Mouse (Mus musculus) layer of hippocampus, adult 18-20 months (tissue): ENCODE results near the gene Stk32c. TPM values are rescaled to one million over a fixed set of nuclear protein-coding genes. Genes with fewer than 3 reads are reported as not detected.

Experiments
- DNase-seq, 2 experiments: peaks; one replicate each; pipeline ENCODE4 v3.0.0; 2022; ENCODE audit warnings: low spot score in 2 of 2
- total RNA-seq, 2 experiments: library from RNA; stranded (reverse); gene quantifications; 2 replicates each; pipeline ENCODE4 v1.2.3; 2021

Gene Stk32c
- total RNA-seq, 2 experiments from 2014 or later, result 103 to 116 TPM

DNA sequence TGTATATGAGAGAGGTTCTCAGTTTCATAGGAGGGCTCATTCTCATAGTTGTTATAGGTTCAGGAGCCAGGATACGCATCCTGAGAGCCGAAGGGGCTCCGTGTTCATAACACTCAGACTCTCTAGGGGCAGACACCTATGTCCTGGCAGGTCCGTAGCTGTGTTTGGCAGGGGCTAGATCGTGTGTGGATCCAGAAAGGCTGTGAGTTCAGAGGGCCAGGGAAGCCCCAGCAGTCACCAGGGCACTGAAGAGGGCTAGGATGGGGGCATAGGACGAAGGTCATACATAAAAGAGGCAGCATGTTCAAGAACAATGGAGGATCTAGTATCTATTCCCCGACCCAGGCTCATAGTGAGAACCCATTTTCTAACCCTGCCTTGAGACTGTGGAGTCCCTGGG is 117.8 kb downstream of the Stk32c start:
- no peak for DNase-seq

DNA sequence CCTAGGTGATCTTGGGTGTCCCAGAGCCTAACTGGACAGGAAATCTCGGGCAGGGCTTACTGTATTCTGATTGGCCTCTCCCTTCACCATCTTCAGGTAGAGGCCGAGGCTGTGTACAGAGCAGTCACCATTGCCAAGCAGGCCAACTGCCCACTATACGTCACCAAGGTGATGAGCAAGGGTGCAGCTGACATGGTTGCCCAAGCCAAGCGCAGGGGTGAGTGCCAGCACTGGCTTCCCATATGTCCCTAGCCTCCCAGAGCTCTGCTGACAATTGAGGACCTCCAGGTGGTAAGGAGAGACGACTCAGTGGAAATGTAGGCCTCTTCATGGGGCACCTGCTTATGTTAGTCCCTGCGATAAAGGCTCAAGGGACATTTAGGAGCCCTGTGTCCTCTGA is 118.3 kb downstream of the Stk32c start:
- no peak for DNase-seq

GRCm38 (mm10) chr7:139093781-139094180 is 119.3 kb downstream of the Stk32c start:
- DNase-seq, result no peak

GRCm38 (mm10) chr7:139093124-139093523 is 120.0 kb downstream of the Stk32c start:
- DNase-seq, result peak; percentile 48 to 71

DNA sequence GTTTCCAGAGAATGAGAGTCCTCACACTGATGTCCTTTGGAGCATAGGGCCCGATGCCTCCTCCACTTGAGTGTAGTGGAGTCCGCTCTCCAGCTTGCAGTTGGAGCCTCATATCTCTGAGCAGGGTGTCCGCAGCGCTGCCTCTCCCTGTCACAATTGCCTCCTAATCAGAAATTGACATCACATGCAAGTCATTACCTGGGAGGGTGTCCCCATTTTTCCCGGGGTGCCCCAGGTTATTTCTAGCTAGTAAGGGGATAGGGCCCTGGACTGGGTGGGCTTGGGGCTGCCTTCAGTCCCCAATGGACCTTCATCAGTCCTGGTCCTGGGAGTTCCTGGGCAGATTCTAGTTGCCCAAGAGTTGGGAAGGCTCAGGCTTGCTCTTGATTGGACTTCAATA is 120.4 kb downstream of the Stk32c start:
- DNase-seq, result no peak

DNA sequence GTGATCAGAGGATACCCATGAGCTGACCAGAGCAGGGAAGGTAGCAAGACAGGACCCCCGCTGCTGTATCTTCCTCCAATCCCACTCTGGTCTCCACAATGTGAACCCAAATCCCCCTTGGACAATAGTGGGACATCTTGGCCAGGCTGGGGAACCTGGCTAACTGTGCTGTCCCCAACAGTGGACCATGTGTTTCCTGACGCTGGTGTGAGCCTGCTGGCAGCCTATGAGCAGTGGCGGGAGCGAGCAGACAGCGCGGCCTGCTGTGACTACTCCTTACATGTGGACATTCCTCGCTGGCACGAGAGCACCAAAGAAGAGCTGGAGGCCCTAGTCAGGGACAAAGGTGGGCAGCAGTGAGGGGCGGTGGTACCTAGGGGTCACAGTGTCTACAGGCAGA is 121.4 kb downstream of the Stk32c start:
- DNase-seq, result no peak

DNA sequence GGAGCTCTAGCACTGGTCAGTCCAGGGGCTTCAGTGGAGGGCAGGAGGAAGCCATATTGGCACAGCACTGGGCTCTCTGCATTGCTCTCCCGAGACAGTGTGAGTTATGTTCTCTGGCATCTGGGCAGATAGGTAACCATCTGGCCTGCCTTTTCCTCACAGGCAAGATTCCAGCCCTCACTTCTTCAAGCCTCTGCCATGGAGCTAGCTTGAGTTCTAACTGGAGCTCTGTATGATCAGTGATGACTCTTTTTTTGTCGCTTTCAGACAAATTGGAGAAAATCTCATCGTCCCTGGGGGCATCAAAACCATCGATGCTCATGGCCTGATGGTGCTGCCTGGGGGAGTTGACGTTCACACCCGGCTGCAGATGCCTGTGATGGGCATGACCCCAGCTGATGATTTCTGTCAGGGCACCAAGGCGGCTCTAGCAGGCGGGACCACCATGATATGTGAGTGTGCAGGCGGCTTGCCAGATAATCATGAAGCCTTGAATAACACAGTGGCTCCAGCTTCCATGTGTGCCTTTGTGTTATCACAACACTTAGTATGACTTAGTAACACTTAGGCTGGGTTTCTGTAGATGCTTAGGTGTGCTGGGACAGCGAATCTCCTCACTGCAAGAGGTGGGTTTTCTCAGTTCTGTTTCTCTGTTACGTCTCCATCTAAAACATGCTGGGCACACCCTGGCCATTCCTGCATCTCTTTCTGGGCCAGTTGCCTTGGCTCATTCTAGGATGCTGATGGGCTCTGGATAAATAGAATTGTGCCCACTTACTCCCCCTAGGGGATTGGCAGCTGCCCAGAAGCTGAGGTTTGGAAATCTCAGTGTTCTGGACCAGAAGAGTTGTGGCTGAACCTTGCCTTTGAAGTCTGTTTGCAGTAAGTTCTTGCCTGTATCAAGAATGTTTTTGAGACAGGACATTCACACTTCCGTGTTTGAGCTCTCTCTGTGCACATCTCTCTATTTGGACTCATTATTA is 122.9 kb downstream of the Stk32c start:
- peak in 1 of 2 experiments; percentile 73 for DNase-seq

DNA sequence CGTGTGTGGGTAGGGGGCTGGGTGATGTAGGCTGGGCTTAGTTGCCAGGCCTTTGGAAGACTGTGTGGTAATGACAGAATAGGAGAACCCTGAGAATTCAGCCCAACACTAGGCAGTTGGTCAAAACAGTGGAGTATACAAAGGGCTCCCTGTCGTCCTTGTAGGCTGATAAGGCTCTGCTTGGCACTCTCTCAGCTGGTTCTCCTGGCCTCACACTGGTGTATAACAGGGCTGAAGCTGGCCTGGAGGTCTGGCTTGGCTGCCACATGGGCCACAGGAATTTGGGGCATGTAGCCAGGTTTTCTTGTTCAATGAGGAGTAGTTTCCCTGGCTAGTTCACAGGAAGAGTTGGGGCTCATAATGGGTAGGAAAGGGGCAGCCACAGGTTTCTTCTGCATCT is 125.3 kb downstream of the Stk32c start:
- no peak for DNase-seq

GRCm38 (mm10) chr7:139086195-139087158 is 126.6 kb downstream of the Stk32c start:
- DNase-seq, result peak in 1 of 2 experiments; percentile 41

- DNase-seq, result peak; percentile 83 to 94
Measured at GRCm38 (mm10) chr7:139085629-139086194, 127.4 kb downstream of the Stk32c start, which contains the start of gene Dpysl4. TSS of gene Dpysl4 (plus strand) at chr7:139086001.

DNA sequence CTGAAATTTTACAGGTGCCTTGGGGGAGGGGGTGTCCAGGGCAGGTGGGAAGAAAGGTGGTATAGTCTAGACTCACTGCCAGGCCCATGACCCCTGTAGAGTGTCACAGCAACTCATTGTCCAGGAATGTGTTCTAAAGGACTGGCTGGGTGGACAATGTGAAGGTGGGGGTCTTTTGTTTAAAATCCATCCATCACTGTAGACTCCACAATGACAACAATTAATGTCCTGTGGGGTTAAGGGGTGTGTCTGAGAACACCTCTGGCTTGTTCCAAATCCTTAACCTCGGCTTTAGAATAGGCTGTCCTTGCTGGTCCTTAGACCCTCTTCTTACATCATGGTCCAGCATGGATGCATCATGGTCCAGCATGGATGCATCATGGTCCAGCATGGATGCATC is 128.8 kb downstream of the Stk32c start:
- no peak for DNase-seq

GRCm38 (mm10) chr7:139082281-139082680 is 130.8 kb downstream of the Stk32c start:
- no peak for DNase-seq

GRCm38 (mm10) chr7:139081158-139081557 is 131.9 kb downstream of the Stk32c start:
- DNase-seq, result peak in 1 of 2 experiments; percentile 44

DNA sequence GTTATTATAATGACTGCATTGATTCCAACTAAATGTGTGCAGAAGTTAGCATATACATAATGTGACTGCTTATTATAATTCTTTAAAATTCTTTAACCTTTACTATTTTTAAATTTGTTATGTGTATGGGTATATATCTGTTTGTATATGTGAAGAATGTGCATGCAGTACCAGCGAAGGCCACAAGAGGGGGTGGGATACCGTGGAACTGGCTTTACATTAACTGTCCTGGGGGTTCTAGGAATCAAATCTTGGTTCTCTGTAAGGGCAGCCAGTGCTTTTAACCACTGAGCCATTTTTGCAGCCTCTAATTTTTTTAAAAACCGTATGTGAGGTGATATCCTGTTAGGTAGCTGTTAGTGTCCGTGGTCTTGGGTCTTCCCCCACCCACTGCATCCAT is 132.4 kb downstream of the Stk32c start:
- no peak for DNase-seq

DNA sequence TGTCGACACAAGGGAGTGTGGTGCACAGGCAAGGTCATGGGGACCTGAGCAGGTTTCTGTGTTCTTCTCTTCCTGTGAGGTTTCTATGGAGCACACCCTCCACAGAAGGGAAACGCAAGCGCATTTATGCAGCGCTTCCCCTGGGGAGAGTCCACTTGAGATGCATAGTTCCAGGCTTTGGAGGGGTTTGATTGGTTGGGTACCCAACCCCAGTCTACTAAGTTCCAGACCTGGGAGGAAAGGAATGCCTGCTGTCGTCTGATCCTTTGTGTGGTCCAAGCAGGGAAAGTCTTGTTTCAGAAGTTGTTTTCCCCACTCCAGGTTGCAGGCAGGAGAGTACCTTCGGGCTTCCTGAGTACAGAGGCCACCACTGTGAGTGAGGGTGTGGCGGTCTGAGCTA is 134.0 kb downstream of the Stk32c start:
- DNase-seq, result no peak

DNA sequence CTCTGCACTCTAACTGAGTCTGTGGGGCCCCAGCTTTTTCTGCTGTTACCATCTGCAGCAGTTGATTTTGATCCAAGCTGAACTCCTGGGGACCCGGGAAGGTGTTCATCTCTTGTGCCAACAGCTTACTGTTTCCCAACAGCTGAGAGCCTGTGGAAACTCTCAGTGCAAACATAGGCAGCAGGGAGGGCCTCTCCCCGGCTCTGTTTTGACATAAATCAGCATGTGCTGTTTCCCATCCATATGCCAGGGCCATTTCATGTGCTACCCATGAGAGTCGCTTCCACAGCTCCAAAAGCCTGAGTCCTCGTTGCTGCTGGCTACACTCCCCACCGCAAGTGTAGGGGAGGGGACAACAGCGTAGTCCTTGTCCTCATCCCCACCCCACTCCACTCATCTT is 134.9 kb downstream of the Stk32c start:
- DNase-seq, result no peak

DNA sequence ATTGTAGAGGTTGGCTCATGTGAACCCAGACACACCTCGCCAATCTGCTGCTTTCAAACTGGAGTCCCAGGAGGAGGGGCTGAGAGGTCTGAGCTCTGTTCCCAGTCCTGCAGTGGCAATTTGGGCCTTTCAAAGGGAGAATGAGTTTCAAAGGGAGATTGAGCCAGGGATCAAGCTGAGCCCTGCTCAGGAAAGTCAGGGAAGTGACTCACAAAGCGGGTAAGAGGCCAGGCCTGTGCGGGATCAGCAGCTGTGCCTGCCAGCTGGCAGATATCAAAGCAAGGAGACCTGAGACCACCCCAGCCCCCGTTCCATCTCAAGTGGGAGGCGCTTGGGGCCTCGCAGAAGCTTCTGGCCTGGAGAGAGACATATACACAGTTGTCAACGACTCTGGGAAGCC is 135.8 kb downstream of the Stk32c start:
- DNase-seq, result no peak

DNA sequence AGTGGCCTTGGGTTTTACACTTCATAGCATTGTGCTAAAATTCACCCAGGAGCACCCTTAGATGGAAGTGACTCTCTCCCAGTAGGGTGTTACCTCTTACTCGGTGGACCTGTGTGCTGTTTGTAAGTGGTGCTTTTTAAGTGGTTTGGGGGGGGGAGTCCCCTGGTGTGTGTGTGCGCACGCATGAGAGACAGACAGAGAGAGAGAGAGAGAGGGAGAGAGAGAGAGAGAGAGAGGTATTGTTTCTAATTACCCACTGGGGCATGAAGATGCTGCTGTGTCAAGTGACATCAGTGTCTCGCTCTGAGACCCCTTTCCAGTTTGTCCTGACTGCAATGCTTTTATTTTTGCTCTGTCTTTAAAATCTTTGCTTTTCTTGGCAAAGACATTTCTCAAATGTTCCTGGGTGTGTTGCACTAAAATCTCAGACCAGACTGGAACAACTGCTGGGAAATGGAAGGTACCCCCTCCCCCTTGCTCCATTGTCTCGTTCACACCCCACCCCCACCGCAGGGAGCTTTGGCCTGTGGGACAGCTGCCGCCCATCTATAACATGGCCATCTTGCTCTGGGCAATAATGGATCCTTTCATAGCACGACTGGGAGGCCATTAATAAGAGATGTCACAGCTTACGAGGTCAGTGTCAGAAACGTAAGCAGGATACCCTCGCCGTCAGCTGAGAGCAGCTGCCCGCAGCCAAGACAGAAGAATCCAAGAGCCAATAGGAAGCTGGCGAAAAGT is 137.9 kb downstream of the Stk32c start:
- no peak for DNase-seq

GRCm38 (mm10) chr7:139074189-139074588 is 138.9 kb downstream of the Stk32c start:
- DNase-seq, result no peak

DNA sequence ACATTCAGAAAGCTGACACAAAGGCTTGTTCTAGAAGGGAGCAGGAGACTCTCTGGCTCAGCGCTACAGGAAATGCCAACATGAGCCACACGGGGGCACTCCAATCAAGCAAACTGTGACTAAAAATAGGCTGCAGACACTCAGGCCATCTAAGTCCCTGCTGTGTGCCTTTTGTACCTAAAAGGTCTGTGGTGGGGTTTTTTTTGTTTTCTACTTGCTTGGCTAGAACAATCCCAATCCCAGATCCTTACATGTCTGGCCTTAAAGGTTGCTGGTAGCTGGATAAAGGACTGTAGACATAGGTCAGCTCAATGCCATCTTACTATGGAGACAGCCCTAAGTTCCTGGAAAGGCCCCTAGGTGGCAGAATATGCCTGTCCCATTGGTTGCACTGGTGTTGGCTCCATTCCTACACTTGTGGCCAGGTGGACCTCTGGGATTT is 144.9 kb downstream of the Stk32c start:
- DNase-seq, result peak; percentile 68 to 92
